Mouse (Mus musculus): ENCODE results near the gene Entpd6.

The Entpd6 gene

DNA sequence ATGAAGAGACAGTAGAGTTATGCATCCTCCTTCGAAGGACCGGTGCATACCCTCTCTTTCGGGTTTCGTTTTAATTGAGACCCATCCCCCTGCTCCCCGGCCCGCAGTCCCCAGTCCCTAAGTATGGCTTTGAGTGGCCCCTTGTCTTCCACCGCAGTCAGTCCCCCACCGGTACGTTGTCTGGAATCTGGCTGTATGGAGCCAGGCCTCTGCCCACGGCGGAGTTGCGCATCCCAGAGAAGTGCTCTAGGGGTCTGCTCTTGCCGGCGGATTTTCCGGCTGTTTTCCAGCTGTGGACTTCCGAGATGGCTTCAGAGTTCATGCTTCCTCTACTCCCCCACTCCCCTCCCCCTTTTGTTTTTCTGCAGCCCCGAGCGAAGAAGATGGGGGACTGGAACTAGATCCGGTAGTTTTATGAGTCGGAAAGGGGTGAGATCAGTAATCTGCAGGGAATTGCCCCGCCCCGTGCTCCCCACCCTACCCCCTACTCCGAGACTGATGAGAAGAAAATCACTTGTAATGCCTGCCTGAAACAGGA, 38.5 kb downstream of the Entpd6 start:
- no peak for DNase-seq (ENCODE audit: low spot score in 2 of 2)

DNA sequence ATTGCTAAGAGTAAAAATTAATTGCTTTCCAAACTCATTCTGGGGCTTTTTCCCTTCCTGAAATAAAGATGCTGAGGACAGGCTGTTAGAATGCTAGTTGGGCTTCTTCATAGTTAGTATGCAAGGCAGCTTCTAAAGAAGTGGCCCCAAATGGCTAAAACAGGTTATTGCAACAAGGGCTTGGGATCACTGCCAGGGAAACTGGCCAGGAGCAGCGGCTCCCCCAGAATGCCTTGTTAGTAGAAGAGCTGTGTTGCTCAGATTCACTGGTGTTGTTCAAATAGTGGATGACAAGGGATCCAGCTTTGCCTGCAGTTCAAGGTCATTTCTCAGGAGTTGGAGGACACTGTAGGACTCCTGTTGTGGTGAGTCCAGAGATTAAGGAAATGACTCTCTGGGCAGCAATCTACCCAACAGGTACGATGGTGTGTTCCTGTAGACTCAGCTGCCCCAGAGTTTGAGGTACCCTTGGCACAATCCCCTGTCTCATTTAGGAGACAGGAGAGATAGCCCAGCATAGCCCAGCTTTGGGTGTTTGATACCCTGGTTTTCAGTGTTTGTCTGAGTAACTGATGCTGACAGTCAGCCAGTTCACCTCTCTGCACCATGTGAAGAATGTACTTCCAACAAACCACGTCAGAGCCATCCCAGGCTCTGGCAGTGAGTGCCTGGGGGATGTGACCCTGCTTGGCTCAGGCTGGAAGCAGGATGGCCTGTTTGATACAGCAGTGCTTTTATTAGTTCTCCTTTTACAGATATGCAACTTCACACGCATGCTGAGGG, 40.1 kb downstream of the Entpd6 start:
- peak; percentile 75 to 90 for DNase-seq (ENCODE audit: low spot score in 2 of 2)

DNA sequence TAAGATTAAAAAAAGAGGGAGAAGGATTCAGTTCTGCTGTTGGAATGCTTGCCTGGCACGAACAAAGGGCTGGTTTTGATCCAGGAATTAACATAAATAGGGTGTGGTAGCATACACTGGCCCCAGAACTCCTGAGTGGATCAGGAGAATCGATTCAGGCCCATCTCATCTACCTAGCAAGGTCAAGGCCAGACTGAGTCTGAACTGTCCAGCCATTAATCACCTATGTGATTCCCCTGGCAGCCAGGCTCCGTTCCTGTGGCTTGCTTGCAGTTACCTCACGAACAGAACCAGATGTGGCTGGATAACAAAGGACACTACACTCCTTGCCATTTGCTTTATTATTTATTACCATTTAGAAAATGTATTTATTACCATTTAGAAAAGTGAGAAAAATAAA, 44.5 kb downstream of the Entpd6 start:
- DNase-seq (ENCODE audit: low spot score in 2 of 2) = no peak

DNA sequence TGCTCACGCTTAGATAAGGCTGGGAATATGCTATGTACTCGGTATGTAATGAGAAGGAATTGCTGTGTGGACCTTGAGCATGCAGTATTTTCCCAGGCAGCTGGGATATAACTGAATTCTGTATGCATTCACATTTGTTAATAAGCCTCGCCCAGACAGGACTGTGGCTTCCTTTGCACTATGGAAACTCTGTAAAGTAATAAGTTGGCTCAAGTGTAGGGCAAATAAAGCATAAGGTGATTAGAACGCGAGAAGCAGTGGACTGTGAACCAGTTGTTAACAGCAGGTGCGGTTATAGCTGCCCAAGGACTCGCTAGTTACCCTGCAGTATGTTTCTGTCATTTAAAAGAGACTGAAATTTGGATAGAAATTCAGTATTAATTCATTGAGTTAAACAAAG, 49.2 kb downstream of the Entpd6 start:
- DNase-seq (ENCODE audit: low spot score in 2 of 2) = no peak

DNA sequence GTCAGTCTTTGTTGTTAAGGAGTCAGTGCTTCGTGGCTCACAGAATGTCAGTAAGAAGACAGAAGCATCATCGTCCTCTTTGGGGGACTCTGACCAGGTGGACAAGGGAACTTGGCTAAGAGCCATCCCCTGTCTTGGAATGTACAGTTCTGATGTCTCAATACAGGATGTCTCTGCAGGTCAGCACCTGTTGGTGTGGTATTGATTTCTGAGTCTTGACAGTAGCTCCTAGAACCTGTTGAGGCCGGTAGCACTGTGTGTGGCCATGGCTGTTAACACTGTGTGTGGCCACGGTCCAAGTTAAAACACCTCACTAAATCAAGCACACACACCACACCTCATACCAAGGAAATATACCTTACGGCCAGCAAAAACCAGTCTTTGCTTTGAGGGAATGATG, 51.8 kb downstream of the Entpd6 start:
- no peak for DNase-seq (ENCODE audit: low spot score in 2 of 2)

DNA sequence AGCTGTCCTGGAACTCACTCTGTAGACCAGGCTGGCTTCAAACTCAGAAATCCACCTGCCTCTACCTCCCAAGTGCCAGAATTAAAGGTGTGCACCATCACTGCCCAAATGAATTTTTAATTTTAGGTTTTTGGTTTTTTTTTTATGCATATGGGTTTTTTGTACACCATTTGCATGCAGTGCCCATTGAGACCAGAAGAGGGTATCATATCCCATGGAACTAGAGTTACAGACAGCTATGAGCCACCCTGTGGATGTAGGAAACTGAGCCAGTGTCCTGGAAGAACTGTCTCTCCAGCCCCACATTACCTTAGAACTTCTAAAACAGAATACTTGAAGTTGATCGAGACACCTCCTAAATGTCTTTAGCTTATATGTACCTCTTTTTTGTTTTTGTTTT, 54.2 kb downstream of the Entpd6 start:
- no peak for DNase-seq (ENCODE audit: low spot score in 2 of 2)

DNA sequence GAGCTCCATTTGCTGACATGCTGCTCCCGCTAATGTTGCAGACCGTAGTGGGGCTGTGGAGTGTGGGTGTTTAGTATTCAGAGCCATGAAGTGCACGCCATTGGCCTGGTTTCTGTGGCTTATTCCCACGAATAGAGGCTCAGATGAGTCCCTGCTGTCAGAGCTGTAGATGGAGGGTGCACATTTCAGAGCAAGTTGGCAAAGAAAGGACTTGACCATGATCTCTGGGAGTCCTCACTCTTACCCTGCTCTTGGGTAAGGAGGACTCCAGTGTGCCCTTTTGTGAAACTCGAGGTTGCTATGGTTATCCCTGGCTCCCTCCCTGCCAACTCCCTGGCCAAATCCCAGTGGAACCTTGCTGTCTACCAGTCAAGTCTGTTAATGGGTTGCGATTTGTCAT, 59.5 kb downstream of the Entpd6 start:
- DNase-seq (ENCODE audit: low spot score in 2 of 2) = no peak

DNA sequence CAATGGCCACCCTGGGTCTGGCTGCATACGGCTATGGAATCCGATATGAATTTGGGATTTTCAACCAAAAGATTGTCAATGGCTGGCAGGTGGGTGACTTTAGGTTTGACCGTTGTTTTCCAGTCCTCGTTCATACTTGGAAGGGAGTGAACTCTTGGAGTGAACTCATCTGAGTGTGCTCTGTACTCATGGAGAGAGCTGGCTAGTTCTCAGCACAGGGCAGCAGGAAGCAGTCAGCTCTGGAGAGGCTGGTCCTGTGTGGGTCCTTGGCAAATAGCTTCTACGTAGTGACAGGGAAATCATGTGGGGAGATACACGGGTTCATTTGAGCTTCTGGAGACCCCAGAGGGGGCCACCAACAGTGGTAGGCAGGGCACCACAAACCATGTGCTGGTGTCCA, 60.0 kb downstream of the Entpd6 start:
- DNase-seq (ENCODE audit: low spot score in 2 of 2) = no peak

DNA sequence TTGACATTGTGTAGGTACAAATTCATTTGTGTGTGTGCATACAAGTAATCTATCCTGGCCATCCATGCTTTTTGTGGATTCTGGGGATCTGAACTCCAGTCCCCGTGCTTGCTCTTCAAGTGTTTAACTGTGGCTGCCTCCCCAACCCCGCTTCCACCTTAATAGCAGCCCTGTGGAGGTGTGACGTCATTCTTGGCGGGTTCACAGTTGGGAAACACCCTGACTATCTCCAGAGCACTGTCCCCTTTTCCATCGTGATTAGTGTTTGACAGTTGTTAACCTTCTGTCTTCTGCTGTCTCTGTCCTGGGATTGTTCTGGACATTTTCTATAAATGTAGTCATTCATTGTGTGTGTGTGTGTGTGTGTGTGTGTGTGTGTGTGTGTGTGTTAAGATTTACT, 61.8 kb downstream of the Entpd6 start:
- no peak for DNase-seq (ENCODE audit: low spot score in 2 of 2)

DNA sequence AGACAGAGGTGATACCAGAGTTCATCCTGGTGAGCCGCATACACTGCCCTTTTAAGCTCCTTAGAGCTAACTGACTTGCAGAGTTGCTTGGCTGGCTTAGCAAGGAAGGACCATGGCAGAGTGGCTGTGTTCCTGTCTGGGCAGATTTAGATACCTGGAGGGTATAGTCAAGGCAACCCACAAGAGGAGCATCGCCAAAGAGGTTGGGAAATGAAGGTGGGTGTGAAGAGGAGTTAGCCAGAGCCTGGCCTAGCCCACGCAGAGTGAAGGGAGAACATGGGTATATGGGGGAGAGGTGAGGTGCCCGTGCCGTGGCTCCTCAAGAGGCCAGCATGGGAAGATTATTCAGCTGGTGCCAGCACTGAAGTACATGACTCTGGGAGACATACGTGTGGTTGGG, 64.0 kb downstream of the Entpd6 start:
- no peak for DNase-seq (ENCODE audit: low spot score in 2 of 2)

DNA sequence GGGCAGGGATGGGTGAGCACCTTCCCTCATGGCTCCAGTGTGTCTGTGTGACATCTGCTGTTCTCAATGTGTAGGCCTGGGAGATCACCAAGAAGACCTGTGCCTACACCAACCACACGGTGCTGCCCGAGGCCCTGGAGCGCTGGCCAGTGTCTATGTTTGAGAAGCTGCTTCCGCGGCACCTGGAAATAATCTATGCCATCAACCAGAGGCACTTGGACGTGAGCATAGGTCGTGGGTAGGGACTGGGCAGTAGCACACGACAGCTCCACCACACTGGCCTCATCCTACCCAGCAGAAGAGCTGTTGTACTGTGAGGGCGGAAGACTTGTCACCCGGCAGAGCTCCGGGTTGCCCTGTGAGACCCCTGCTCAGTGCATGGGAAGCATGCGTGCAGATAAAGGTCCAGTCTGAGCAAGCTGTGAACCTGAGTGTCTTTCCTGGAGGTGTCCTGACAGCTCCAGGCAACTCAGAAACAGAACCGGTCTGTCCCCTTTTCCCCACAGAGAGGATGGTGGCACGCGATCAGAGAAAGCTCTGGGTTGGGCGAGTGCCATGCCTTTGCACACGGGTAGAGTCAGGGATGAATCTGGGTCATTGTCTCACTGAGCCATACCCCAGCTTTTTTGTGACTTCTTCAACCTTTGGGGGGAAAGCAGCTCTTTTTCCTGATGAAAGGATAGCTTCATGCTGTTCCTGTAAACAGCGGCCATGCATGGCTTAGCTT, 68.0 kb downstream of the Entpd6 start:
- peak in 1 of 2 experiments; percentile 41 for DNase-seq (ENCODE audit: low spot score in 2 of 2)

DNA sequence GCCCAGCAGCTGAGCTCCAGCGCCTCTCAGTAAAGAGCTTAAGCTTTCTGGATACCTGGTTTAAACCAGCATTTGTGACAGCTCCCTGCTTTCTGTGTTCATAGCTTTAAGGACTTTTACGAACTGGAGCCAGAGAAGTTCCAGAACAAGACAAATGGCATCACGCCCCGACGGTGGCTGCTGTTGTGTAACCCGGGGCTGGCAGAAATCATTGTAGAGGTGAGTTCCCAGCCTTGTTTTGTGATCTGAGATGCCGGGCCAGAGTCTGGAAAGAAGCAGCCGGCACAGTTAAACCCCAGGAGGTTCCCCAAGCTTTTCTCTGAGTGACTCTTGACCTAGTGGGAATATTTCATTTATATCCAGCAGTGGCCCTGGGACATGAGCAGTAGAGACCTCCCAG, 69.9 kb downstream of the Entpd6 start:
- DNase-seq (ENCODE audit: low spot score in 2 of 2) = no peak

DNA sequence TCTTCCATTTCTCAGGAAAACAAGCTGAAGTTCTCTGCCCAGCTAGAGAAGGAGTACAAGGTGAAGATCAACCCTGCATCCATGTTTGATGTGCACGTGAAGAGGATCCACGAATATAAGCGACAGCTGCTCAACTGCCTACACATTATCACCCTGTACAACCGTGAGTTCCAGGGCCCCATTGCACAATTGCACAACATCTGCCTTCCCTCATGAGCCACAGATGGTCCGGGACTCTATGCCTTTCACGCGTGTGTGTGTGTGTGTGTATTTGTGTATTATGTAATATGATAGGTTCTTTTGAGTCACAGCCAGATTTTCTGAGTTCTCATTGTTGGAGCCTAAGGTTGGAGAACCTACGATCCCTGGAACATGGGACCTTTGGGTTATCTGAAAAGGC, 71.9 kb downstream of the Entpd6 start:
- DNase-seq (ENCODE audit: low spot score in 2 of 2) = no peak
